Mouse (Mus musculus) gastrocnemius, adult 18-20 months (tissue): ENCODE measurements around the gene Fhad1. TPM values are rescaled to one million over a fixed set of nuclear protein-coding genes. Genes with fewer than 3 reads are reported as not detected.
"Not testable (repeated sequence)": the region's sequence is repeated elsewhere in the genome, so short reads cannot be mapped to it uniquely, and the experiment has no call there.

Experiments
- DNase-seq: peaks from one replicate; pipeline ENCODE4 v3.0.0; 2021; ENCODE audit warnings: low spot score
- long read RNA-seq, 2 experiments: library from polyadenylated mRNA; stranded (forward); transcript quantifications; one replicate each; pipeline ENCODE4 v2.0.0; 2021
- total RNA-seq, 2 experiments: library from RNA; stranded (reverse); gene quantifications; 2 replicates each; pipeline ENCODE4 v1.2.3; 2021

The Fhad1 gene
- total RNA-seq: not detected
- long read RNA-seq, experiment 1, partial matches to known transcripts: 1 of 1 reads
- long read RNA-seq, experiment 1, other reads (novel, unspliced or antisense): 0 of 1 reads
- long read RNA-seq, experiment 2: 0 reads

DNA sequence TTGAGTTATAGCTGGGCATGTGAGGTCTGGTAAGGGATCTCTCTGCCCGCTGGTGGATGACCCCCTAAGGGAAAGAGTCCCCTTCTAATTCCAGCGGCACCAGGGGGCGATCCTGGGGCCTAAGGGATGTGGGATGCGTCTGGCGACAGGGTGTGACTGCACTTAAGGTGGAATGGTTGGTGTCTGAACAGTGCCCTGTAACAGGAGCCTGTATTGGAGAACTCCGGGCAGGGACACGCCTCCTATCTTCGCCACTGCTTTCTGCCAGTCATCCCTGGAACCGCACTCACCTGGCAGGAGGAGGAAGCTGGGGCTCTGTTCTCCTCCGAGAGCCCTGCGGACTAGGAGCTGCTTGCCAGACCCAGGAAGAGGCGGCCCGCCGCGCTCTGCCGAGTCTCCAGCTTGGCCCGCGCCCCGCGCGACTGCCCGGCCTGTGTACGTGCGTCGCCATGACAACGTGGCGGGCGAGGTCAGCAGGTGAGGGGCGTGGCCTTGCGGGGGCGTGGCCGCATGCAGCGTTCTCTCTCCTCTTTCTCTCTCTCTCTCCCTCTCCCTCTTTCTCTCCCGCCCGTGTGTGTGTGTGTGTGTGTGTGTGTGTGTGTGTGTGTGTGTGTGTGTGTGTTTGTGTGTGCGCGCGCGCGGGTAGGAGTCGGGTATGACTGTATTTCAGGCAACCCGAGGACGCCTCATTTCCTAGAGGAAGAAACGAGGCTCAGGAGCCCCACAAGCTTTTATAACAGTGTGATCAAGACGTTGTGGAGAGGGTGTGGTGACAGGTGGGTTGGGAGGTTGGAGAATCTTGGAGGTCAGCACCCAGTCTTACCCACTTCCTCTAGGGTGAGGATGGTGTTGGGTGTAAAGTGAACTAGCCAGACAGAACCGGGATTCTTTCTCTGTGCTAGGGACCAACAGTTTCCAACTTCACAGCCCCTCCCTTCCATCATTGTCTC is at the start of gene Fhad1:
Gene Fhad1 (minus strand): TSS at position 424 of the 950 bp plus-strand sequence.
- DNase-seq: peak; percentile 26

GRCm38 (mm10) chr4:142063057-142063534 is 48.2 kb upstream of the Fhad1 start:
- DNase-seq: no peak

GRCm38 (mm10) chr4:142061485-142062240 is 46.8 kb upstream of the Fhad1 start:
- no peak for DNase-seq

DNA sequence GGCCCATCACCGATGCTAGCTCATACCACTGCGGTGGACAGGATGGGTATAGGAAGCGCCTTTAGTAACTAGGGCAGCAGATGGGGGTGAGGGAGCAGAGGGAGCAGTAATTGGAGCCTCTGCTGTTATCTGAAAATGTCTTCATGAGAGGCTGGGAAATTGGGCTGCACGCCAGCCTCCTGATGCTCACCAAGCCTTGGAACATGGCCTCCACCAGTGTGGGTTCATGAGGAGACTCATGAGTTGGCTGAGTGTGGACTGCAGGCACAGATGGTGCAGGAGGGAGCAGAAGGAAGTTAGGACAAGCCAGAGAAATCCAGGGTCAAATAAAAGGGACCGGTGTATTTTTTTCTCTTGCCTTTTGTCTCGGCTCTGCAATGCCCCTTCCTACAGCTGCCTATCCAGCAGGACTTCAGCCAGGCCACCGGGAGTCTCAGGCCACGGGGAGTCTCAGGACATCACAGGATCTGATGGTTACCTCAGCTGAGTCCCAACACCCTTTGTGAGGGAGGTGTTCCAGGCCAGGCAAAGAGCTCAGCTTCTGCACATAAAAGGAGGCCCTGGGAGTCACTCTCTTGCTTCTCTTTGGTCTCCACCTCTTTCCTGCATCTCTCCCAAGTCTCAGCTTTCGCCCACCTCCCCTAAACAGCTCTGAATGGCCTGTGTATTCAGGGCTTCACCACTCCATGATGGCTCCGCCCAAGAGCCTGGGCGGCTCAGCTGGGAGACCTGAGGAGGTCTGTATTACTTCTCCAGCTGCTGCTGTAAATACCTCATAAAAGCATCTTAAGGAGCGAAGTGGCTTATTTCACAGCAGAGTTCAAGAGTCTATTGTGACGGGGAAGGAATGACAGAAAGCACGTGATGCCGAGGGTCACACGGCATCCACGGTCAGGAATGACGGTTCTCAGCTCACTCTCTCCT is 45.8 kb upstream of the Fhad1 start:
- no peak for DNase-seq

GRCm38 (mm10) chr4:142059841-142060193 is 44.9 kb upstream of the Fhad1 start:
- no peak for DNase-seq

- no peak for DNase-seq
Observed at GRCm38 (mm10) chr4:142059113-142059840, 44.4 kb upstream of the Fhad1 start.

- no peak for DNase-seq
Observed at GRCm38 (mm10) chr4:142057529-142058216, 42.8 kb upstream of the Fhad1 start.

GRCm38 (mm10) chr4:142055600-142055999 is 40.7 kb upstream of the Fhad1 start:
- no peak for DNase-seq

DNA sequence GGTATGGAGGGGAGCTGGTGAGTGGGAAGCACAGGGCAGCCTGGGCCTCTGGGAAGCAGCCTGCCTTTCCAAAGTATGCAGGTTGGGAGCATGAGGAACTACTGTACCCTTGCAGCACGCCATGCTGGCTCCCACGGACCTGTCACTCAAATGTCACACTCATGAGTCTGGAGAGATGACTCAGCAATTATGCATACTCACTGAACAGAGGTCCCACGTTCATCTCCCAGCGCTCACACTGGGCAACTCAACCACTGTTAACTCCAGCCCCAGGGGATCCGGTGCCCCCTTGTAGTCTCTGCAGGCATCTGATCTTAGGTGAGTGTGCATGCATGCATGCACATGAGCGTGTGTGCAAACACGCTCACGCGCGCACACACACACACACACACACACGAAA is 39.7 kb upstream of the Fhad1 start:
- DNase-seq: no peak

DNA sequence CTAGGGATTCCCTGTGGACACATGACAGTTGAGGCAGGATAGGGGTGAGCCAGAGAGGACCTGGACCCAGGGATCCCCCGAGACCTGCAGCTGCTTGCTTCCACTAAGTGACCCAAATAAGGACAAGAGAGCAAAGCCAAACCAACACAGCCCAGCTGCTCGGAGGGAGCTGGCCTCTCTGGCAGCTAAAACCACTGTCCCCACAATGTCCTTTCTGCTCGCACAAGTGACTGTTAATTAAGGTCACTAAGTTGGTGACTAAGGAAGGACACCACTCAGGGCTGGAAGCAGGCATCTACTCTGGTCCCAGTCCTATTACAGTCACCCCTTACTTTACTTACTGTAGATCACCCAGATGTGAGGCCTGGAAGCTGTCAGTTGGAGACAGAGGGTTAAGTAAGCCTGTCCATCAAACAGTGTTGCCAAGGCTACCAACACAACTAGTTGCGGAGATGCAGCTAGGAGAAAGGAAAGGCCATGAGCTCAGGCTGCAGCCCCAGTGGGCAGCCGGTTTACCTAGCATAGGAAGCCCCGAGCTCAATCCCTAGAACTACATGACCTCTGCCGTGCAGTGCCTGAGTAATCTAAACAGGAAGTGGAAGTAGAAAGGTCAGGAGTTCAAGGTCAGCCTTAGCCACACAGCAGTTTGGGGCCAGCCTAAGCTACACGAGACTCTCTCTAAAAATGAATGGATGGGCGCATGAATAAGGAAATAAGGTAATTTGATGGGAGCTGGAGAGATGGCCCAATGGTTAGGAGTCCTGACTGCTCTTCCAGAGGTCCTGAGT is 39.0 kb upstream of the Fhad1 start:
- no peak for DNase-seq

DNA sequence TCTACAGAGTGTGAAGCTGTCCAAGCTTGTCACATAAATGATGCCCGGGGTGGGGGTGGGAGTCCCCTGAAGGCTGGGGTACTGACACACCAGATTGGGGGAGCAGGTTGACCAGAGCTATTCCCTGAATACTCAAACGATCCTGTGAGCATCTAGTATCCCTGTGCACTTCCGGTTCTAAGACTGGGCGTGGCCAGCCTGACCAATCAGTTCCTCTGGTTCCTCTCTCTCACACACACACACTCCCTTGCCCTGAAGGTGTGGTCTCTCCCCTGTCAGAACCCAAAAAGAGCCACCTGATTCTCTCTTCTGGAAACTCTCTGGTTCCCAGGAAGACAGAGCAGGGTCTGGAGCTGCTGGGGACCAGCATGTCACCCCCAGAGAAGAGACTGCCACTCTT is 38.4 kb upstream of the Fhad1 start:
- DNase-seq: no peak

GRCm38 (mm10) chr4:142052391-142053132 is 37.7 kb upstream of the Fhad1 start:
- no peak for DNase-seq

GRCm38 (mm10) chr4:142051883-142052282 is 37.0 kb upstream of the Fhad1 start:
- DNase-seq: not testable (repeated sequence)

- DNase-seq: no peak
Observed at GRCm38 (mm10) chr4:142049963-142050362, 35.1 kb upstream of the Fhad1 start.

DNA sequence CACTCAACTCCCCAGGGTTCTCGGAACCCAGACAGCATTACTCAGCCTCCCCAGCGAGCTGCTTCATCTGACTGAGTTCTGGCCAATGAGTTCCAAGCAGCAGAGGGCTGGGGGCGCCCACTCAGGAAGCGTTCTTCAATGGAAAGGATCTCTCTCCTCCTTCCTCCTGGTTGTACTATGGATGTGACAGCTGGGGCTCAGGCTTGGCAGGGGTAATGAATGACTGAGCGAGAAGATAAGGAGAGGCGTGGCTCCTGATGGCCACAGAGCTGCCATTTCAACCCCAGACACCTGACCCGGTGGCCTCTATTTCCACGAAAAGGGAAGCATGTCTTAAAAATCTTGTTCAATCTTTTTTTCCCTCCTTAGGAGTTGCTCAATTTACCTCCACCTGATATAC is 33.5 kb upstream of the Fhad1 start:
- DNase-seq: no peak

DNA sequence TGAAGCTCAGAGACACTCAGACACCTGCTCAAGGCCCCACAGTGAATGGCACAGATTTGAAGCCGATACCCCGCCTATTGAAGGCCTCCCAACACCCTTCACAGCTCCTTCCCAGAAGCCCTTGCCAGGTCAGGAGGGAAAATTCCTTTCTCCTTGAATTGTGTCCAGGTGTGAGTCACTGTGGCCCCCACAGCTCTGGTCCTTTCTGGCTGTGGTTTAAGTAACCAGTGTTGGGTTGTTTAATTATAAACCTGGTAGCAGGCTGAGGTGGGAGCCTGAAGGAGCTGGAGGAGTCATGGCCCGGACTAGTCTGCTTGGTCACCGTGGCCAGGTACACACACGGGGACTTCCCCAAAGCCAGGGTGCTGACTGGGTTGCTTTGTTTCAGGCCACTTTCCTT is 32.1 kb upstream of the Fhad1 start:
- no peak for DNase-seq

DNA sequence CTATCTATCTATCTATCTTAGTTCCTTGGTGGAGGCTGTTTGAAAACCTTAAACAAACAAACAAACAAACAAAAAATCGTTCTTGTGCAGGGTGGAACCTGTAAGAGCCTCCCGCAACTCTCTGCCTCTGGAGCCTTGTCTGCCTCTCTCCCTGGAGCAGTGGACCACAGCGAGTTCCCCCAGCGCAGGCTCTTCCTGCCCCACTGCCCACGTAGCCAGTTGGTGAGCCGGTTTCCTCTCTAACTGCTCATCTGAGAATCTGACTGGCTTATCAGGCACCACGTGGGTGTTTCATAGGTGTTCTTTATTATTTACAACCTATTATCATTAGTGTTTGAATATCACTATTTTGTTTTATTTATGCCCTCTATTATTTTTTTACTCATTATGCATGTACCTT is 31.6 kb upstream of the Fhad1 start:
- no peak for DNase-seq

- DNase-seq: no peak
Observed at GRCm38 (mm10) chr4:142045595-142046163, 30.8 kb upstream of the Fhad1 start.
